Mouse (Mus musculus): Measurements from ENCODE around the gene Hoxd3. TPM values are rescaled to one million over a fixed set of nuclear protein-coding genes. Genes with fewer than 3 reads are reported as not detected.
A peak's percentile ranks its signal among the peaks of the same experiment; 100 is the strongest.

Gene Hoxd3
- under 1 TPM; 0.89 to 0.90 TPM for total RNA-seq (2021)
- long read RNA-seq, experiment 1: 0 reads
- long read RNA-seq, experiment 2, partial matches to known transcripts: 0 of 1 reads
- long read RNA-seq, experiment 2, other reads (novel, unspliced or antisense): 0 of 1 reads

DNA sequence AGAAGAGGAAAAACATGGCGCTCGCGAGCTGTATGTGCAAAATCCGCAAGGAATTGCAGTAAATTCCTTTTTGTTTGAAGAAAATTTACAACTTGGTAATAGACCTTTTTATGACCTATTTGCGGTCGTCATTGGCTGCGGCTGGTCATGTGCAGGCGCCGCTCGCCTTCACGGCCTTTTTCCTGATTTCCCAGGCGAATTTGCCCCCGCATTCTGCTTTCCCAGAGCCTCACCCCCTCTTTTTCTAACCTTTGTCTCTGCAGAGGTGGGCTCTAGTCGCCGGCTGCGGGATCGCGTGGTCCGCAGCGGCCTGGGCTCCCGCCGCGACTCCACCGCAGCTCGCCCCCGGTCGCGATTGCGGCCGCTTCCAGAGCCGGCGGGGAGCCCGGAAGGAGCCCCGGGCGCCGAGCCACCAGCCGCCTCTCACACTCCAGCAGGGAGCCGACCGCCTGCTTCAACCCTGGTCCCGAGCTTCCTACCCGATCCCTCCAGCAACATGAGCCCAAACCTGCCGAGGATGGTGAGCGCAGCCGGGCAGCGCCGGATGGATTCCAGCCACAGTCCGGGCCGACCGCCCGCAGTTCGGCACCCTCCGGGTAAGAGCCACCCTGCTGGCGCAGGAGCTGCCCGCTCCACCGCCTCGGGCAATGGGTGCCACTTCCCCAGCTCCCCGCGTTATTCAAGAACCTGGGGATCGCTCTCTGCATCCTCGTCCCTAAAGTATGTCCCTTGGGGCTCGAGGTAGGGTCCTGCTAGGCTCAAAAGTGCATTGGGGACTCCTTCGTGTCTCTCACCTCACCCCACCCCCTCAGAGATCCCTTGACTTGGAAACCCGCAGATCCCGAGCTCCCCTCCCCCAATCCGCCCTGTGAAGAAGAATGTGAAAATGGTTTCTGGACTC lies at the start of gene Hoxd3, which contains the start of gene Hoxd4:
Hoxd3 (plus strand) TSS at position 207 of the 901 bp plus-strand sequence.
Hoxd4 (plus strand) TSS at position 209 of the 901 bp plus-strand sequence.
- DNase-seq (ENCODE audit: low spot score in 2 of 2): peak; percentile 58 to 79

DNA sequence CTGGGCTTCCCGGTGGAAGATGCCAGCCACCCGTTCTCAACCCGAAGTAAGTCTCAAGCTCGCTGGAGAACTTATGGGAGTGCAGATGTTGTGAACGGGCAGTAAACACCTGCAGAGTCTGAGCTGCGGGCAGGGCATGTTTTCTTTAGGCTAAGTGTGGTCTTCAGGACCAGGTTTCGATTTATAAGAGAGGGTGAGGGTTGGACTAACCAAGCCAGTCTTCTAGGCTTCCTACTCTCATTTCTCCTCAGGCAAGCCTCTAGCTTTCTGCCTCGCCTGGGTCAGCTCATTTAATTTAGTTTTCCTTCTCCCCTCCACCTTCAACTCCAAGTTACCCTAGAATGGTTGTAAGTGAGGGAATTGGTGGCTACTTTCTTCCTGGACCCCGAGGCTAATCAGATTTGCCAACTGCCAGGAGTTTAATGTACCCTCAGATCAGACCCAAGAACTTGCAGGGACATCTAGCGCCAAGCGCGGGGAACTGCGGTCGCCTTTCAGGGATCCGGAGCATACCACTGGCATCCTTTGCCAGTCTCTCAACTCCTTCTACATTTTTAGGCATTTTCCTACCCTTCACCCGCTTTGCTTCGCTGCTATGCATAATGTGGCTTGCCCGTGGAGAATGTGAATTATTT lies 48.3 kb upstream of the Hoxd3 start:
- DNase-seq (ENCODE audit: low spot score in 2 of 2): no peak

DNA sequence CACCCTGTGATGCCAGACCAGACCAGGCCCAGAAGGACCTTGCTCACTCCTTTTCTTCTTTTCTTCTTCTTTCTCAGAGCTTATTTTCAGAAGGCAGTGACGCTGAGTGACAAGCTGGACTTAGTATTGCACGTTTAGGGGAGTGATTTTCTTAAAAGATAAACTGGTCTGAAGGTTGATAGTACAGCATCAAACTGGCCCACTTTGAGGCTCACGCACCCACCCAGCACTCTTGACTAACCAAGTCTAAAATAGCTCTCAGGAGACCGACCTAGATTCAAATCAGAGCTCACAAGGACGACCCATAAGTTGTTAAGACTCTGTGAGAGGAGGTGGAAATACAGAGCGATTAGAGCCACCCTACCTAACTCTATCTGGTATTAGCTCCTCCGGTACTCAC lies 45.3 kb upstream of the Hoxd3 start:
- no peak for DNase-seq (ENCODE audit: low spot score in 2 of 2)

DNA sequence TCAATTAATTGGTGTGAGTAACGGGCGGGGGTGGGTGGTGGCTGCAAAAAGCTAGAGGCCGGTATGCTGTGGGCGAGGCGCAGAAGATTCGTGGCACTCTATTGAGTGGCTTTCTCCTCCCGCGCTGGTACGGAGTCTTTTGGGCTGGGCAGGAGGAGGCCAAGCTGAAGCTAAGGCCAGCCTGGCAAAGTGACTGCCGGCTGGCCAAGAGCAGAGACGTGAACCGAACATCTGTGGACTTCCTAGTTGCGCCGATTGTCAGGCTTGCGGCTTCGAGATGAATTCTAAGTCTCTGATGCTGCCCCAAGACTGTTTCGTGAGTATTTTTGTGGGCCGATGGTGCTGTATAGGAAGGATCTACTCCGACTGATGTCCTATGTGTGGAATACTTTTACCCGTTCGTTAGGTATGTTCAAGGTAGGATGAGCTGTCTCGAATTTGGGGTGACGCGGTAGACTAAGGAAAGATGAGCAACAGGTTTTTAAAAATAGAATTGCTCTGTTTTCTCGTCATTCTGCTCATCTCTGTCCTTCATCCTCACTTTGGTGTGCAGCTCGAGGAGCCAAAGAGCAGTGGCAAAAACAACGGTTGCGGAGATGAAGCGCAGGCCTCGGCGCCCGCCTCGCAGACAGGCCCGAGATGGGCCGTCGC lies 44.4 kb upstream of the Hoxd3 start:
- DNase-seq (ENCODE audit: low spot score in 2 of 2): no peak

- DNase-seq (ENCODE audit: low spot score in 2 of 2): no peak
Observed at GRCm38 (mm10) chr2:74667842-74668357, 43.8 kb upstream of the Hoxd3 start, which contains the start of gene Hoxd13. Gene Hoxd13, plus strand, starts transcription at chr2:74668310.

DNA sequence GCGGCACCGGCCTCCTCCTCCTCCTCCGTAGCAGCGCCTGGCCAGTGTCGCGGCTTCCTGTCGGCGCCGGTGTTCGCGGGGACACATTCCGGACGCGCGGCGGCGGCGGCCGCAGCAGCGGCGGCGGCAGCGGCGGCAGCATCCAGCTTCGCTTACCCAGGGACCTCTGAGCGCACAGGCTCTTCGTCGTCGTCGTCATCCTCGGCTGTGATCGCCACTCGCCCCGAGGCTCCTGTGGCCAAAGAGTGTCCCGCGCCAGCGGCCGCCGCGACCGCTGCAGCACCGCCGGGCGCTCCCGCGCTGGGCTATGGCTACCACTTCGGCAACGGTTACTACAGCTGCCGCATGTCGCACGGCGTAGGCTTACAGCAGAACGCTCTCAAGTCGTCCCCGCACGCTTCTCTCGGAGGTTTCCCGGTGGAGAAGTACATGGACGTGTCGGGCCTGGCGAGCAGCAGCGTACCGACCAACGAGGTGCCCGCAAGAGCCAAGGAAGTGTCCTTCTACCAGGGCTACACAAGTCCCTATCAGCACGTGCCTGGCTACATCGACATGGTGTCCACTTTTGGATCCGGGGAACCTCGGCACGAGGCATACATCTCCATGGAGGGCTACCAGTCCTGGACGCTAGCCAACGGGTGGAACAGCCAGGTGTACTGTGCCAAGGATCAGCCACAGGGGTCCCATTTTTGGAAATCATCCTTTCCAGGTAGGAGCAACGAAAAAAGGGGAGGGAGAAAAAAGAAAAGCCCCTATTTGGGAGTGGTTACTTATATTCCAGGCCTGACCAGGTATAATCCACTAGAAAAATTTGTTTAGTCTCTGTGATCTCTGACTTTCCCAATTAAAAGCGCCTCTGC lies 43.1 kb upstream of the Hoxd3 start:
- DNase-seq (ENCODE audit: low spot score in 2 of 2): no peak

- DNase-seq (ENCODE audit: low spot score in 2 of 2): no peak
Observed at GRCm38 (mm10) chr2:74669230-74669578, 42.5 kb upstream of the Hoxd3 start.

DNA sequence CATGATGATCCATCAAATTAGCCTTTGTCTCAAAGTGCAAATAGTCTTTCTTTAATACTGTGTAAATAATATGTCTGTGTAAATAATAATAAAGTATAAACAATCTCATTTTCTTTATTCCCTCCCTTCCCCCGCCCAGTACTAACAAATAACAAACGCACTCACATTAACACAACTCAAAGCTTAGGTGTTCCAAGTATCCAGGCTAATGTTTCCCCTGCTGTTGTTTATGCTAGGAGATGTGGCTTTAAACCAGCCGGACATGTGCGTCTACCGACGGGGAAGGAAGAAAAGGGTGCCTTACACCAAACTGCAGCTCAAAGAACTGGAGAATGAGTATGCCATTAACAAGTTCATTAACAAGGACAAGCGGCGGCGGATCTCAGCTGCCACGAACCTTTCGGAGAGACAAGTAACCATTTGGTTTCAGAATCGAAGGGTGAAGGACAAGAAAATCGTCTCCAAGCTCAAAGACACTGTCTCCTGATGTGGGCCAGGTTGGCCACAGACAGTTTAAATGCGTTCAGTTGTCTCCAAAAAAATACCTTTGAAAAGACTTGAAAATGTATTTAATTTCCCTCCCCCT lies 42.0 kb upstream of the Hoxd3 start:
- DNase-seq (ENCODE audit: low spot score in 2 of 2): no peak

DNA sequence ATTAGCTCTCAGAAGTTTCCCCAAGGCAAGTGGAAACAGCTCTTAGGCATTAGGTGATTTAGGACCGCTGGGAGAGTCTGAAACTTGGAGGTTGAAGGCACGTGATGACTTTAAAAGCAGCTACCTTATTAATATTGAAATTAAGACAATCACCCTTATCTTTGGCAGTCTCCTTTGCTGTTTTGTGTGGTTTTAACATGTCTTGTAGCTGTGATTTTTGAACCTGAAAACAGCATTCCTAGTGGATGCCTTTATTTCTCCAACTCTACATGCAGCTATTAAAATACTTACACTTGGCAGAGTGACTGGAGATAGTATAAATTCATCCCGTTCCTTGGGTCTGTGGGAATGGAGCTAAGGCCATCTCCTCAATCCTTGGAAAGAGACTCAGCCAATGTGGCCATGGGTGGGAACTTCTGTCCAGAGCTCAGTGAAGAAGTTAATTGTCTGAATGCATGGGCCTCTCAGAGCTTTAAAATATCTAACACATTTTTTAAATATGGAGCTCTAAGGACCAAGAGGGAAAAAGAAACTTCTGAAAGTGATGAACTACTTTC lies 41.0 kb upstream of the Hoxd3 start:
- DNase-seq (ENCODE audit: low spot score in 2 of 2): no peak

- DNase-seq (ENCODE audit: low spot score in 2 of 2): no peak
Observed at GRCm38 (mm10) chr2:74671847-74672246, 39.9 kb upstream of the Hoxd3 start.

DNA sequence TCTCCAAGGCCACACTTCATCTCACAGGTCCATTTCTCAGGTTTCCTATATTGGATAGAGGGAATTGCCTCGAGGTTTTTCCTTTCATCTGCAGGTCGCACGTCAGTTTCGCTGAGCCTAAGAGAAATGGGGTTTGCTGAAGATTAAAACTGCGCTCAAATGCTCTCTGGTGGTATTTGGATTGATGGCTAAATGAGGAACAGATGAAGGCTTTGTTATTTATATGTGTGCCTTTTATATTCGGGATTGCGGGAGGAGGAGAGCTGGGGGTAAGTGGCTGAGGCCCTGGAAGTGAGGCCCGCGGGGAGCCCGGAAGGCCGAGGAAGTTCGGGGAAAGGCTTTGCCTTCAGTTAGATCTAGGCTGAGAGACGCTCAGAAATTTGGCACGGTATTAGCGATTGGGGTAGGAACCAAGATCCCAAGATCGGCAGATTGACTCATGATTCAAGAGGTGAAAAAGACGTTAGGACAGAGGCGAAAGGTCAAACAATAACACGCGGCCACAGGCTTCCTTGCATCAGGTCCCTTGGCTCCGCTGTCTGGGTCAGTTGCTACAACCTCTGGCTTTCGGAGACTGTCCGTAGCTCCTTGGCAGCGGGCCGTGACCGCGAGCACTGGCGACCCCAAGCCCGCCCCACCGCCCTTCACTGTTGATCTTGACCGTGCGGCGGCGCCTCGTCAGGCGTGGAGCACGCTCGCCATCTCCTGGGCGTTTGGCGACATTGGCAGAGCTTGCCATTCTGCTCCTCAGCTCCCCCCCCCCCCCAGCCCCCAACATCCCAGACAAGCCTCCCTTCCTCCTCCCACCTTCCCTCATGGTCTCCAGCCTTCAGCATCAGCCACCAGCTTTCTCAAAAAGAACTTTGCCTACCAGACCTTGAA lies 39.0 kb upstream of the Hoxd3 start:
- no peak for DNase-seq (ENCODE audit: low spot score in 2 of 2)

DNA sequence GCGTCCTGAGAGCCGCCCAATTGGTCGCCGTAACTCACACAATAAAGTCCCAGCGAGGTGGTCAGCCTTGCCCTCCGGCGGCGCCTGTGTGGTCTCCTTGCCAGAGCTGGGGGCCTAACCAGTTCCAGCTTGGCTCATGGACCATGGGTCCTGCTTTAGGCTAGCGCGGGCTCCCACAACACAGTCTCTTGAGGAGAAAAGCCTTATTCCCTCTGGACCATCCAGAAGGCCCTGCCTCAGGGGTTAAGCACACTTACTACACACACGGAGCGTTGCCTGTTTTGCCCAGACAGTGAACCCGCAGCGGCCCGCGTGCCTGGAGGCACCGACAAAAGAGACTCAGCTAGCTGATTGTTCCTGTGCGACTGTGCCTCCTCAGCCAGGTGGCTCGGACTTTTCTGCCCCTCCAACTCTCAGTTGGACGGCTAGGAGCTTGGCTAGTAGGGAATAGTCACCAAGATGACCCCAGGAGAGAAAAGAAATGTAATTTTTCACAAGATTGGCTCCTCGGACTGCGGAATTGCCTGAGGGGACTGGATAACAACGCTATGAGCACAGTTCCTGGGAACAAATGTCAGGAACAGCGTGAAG lies 37.8 kb upstream of the Hoxd3 start:
- DNase-seq (ENCODE audit: low spot score in 2 of 2): no peak

- DNase-seq (ENCODE audit: low spot score in 2 of 2): no peak
Observed at GRCm38 (mm10) chr2:74674881-74675665, 36.7 kb upstream of the Hoxd3 start, which contains the start of gene Hoxd12. Gene Hoxd12, plus strand, starts transcription at chr2:74675013.

- DNase-seq (ENCODE audit: low spot score in 2 of 2): no peak
Observed at GRCm38 (mm10) chr2:74675666-74676282, 36.0 kb upstream of the Hoxd3 start.

- no peak for DNase-seq (ENCODE audit: low spot score in 2 of 2)
Observed at GRCm38 (mm10) chr2:74676376-74677052, 35.2 kb upstream of the Hoxd3 start.

GRCm38 (mm10) chr2:74677106-74677505 lies 34.6 kb upstream of the Hoxd3 start:
- no peak for DNase-seq (ENCODE audit: low spot score in 2 of 2)
